13 mouse cellular contexts compared by ENCODE assay signal in the genomic region with DNA sequence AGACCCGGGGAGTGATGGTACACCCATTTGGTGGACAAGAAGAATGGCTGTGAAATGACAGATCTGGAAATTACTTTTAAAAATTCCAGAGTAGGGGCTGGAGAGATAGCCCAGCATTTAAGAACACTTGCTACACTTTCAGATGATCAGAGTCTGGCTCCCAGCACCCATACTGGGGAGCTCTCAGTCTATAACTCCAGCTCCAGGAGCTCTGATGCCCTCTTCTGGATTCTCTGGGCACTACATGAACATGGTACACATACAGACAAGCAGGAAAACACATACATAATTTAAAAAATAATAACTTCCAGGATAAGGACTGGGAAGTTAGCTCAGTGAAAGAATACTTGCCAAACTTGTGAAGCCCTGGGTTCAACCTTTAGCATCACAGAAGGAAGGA. TPM values are rescaled to one million over a fixed set of nuclear protein-coding genes. Genes with fewer than 3 reads are reported as not detected.
DNase-seq lines count a peak whose midpoint lies in the region; ATAC-seq and TF ChIP-seq lines count a peak whose summit lies in the region.
"Had no signal": no experiment of that assay in that cellular context is flagged by ENCODE, and none has a peak within 500 bp of the region (broad histone marks: within the 10 kb centered on the region; RNA-seq: fewer than 3 reads in every experiment).

No protein-coding gene starts in this region.

- no peak overlapping the region for H3K27ac ChIP-seq in left cerebral cortex, adult 2 months
- H3K27ac ChIP-seq: embryonic facial prominence, embryonic 10.5 days; forebrain, embryonic 12.5 days; hindbrain, embryonic 12.5 days; limb, embryonic 12.5 days; stomach, embryonic 15.5 days had no signal

- intact Hi-C loops in left cerebral cortex, adult 2 months (cut with DNase I) = no loop called here
- intact Hi-C loops in left cerebral cortex, postnatal 10 days (cut with DNase I) = no loop called here

- no peak for ATAC-seq in megakaryocyte-erythroid progenitor cell, adult 5-6 weeks (replicated peaks; ENCODE audit: low FRiP score, low TSS enrichment, poor library complexity, severe bottlenecking)

- H3K4me3 ChIP-seq in left cerebral cortex, adult 2 months = no peak overlapping the region
- H3K4me3 ChIP-seq: embryonic facial prominence, embryonic 10.5 days; forebrain, embryonic 12.5 days; hindbrain, embryonic 12.5 days; limb, embryonic 12.5 days; stomach, embryonic 15.5 days had no signal

- DNase-seq in left cerebral cortex, adult 2 months (ENCODE audit: extremely low spot score in 1 of 2, low spot score in 2 of 2) = no peak
- DNase-seq in left cerebral cortex, postnatal 10 days (ENCODE audit: extremely low spot score in 1 of 2, low spot score in 2 of 2) = no peak
- peak; percentile 17 to 19 for DNase-seq in B cell, adult 2 months
- peak; percentile 28 for DNase-seq in ES-CJ7 (ENCODE audit: low read depth, low spot score)
- DNase-seq in induced T-regulatory cell, adult 2 months (ENCODE audit: low read depth) = peak; percentile 36
- DNase-seq in gastrocnemius, adult 18-20 months (ENCODE audit: low spot score) = no peak
- DNase-seq: right cerebral cortex, adult 18-20 months had no signal

- TF ChIP-seq CTCF in left cerebral cortex, adult 2 months (IDR thresholded peaks at IDR 0.05) = peak; percentile 35

RNA-seq across cellular contexts. Expression of a gene that starts 26.5 kb away (rescaled TPM):
- total RNA-seq in left cerebral cortex, adult 2 months (2021) = 1 to 10 TPM; 4.4 to 5.8 TPM
- 1 to 10 TPM; 6.8 to 8.7 TPM for total RNA-seq in left cerebral cortex, postnatal 10 days (2021)
- 10 to 100 TPM; 12.9 to 13.0 TPM for total RNA-seq in gastrocnemius, adult 18-20 months (2021)
- 3.9 TPM in 1 of 2 replicates, not detected in the other for total RNA-seq in megakaryocyte-erythroid progenitor cell, adult 5-6 weeks (2014; fragmentation: Nextera tagmentation)
- total RNA-seq in megakaryocyte-erythroid progenitor cell, adult 5-6 weeks (2017) = not detected in 2 replicates

RNA-seq across cellular contexts. Expression of a gene that starts 28.6 kb away (rescaled TPM):
- total RNA-seq in left cerebral cortex, adult 2 months (2021) = 100 to 1,000 TPM; 159 to 177 TPM
- total RNA-seq in left cerebral cortex, postnatal 10 days (2021) = 100 to 1,000 TPM; 242 to 260 TPM
- total RNA-seq in gastrocnemius, adult 18-20 months (2021) = not detected
- total RNA-seq in megakaryocyte-erythroid progenitor cell, adult 5-6 weeks (2014; fragmentation: Nextera tagmentation) = not detected in 2 replicates
- total RNA-seq in megakaryocyte-erythroid progenitor cell, adult 5-6 weeks (2017) = not detected in 2 replicates

Comparison
In these comparisons a context has a peak if more than half of its experiments do, and no peak if none do; other contexts are left out.
1. DNase-seq: peak in B cell, adult 2 months (2 of 2), ES-CJ7 (single experiment) and induced T-regulatory cell, adult 2 months (single experiment); none in left cerebral cortex, adult 2 months (0 of 2), left cerebral cortex, postnatal 10 days (0 of 2) and gastrocnemius, adult 18-20 months (single experiment).
2. RNA of a gene that starts 28.6 kb away (total RNA-seq): 242 to 260 TPM in left cerebral cortex, postnatal 10 days and 159 to 177 TPM in left cerebral cortex, adult 2 months; not detected in gastrocnemius, adult 18-20 months and not detected in megakaryocyte-erythroid progenitor cell, adult 5-6 weeks; every median in the first group is over 100 times any median in the second.